Mouse (Mus musculus): ENCODE results near the gene Pdzd2. TPM values are rescaled to one million over a fixed set of nuclear protein-coding genes. Genes with fewer than 3 reads are reported as not detected.

The Pdzd2 gene
- polyA plus RNA-seq, 1 experiment = 1.3 TPM

DNA sequence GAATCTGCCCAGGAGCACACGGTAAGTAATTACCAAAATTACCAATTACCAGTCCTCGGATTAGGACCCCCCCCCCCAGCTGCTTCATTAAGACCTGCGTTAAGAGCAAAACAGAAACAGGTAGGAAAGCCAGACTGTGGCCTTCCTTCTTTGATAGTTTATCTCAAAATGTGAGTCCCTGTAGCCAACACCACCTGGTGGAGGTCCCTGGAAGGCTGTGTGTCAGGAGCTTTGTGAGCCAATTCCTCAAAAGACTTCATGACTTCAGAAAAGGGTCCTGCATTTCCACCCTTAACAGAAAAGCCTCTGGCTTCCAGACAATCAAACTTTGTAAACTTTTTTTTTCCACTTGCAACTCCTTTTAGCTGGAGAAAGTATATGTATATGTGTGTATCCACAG lies 188.8 kb downstream of the Pdzd2 start:
- 57% methylated on average over 3 of the region's 3 CpGs for WGBS
- DNase-seq (ENCODE audit: low read depth, low spot score) = no peak

DNA sequence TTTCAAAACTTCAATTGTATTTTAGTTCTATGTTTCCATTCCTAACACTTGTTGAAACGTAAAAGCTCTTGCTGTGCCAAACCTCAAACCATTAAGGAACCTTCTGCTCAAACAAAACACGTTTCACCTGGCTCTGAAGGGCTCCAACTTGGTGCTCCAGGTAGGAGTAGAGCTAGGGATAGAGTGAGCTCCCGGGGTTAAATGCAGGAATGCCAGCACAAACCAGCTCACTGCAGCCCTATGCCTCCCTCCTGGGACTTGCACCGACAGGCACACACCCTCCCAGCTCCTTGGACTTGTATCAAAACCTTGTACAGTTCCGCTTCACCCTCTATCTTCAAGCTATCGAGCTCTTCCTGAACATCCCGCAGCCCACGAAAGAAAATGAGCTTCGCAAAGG lies 189.3 kb downstream of the Pdzd2 start:
- DNase-seq (ENCODE audit: low read depth, low spot score) = no peak
- 47% methylated on average over 9 of the region's 9 CpGs for WGBS

DNA sequence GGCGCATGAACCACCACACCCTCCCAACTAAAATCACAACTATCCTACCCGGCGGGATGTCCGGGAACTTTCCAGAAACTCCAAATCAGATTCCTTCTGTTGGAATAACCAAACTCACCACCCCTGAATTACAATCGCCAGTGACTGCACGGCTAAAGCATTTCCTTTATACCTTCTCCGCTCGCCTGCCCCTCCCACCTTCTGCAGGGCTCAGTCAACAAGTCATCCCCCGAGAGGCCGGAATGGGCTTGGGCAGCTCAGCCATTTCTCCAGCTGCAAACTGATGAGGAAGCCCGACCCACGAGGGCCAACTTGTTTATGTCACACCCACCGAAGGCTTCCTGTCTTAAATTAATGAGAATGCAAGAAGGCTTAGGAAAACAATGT lies 189.8 kb downstream of the Pdzd2 start:
- DNase-seq (ENCODE audit: low read depth, low spot score) = no peak
- WGBS = 2% methylated on average over 13 of the region's 13 CpGs

DNA sequence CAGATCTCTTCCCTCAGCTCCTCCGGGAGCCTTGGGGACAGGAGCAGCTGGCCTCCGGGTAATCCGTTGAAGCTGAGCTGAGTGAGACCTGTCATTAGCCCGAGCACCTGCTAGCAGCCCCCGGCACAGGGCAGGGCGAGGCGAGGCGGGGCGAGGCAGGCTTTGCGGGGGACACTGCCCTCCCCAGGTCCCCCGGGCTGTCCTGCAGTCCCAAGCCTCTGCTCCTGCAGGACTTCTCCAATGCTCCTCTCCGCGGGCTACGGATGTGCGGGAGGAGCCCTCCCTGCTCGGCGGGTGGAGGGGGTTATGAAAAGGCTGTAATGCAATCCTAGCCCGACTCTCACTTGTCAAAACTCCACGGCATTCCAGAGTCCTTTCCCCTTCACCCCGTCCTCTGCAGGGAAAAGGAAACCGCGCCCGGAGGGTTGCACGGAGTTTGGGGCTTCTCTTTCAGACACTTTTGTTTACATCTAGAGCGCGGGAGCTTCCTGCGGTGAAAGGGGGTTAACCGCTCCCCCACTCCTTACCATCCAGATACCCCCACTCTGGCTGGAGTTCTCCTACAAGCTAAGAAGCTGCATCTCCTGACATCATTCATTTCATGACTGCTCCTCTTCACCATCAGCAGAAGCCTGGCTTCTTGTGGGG lies 190.3 kb downstream of the Pdzd2 start:
- 1% methylated on average over 28 of the region's 28 CpGs for WGBS
- no peak for DNase-seq (ENCODE audit: low read depth, low spot score)

DNA sequence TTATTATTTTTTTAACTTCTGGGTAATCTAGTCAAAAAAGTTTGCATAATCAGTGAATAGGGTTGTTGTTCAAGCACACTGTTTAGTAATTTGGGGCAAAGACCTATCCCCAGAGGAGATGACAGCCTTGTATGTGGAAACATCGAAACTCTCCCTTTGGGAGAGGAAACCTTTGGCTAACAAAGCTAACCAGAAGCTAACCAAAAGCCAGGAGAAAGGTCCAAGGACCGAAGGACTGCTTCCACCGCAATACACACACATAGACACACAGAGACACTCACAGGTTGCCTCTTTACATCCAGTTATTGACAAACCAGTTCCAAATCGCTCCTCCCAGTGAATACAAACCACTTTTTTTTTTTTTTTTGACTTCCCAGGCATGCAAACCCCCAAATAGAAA lies 191.0 kb downstream of the Pdzd2 start:
- DNase-seq (ENCODE audit: low read depth, low spot score) = no peak
- WGBS = 31% methylated on average over 4 of the region's 4 CpGs

DNA sequence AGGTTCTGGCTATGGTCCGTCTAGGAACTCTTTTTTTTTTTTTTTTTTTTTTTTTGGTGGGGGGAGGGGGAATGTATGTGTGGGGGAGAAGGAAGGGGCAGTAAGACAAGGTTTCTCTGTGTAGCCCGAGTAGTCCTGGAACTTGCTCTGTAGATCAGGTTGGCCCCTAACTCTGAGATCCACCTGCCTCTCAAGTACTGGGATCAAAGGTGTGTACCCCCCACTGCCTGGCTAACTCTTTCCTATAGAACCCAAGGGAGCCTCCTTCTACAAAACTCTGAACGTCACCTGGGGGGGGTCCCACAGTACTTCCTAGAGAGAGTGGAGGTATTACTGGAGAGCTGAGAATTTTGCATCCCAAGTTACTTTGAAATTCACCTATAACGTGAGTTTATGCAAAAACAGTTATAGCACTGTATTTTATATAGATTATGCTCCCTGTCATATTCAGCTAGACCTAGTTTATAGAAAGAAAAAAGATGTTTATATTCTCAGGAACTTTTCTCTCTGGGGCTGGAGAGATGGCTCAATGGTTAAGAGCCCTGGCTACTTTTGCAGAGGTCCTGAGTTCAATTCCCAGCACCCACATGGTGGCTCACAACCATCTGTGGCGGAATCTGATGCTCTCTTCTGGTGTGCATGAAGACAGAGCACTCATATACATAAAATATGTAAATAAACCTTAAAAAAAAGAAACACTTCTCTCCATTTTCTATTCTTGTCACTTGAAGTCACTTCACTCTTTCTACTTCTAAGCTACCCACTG lies 191.9 kb downstream of the Pdzd2 start:
- 91% methylated on average over 5 of the region's 5 CpGs for WGBS
- no peak for DNase-seq (ENCODE audit: low read depth, low spot score)

DNA sequence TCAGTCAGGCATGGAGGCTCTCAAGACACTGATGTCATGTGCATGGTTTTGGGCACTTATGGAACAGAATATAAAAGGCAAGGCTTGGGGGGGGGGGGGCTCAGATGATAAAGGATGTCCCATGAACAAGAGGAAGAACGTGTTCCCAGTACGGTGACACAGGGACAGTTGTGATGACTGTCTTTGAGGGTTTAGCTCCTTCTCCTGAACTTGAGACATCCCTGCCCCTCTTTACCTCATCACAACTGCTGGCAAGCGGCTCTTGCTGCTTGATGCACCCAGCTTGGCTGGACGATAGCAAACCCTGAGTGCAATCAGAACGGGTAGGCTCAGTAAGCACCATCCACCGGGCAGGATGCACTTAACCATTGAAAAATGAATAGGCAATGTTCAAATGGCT lies 192.9 kb downstream of the Pdzd2 start:
- WGBS = 82% methylated on average over 6 of the region's 6 CpGs
- no peak for DNase-seq (ENCODE audit: low read depth, low spot score)

DNA sequence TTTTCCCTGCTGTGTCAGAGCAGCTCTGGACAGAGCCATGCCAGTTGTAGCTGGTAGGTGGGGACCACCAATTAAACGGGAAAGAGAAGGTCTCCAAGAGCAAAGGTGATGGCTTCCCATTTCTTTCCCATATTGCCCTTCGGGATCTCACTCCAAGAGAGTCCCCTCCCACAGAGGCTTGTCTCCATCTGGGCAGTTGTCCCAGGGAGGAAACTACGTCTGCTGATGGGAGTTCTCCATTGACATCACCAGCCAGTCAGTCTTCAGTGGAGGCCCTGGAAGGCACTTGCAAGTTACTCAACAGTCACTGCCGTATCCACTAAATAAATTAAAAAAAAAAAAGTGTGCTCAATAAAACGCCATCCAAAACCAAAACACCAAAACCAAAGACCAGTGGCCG lies 194.1 kb downstream of the Pdzd2 start:
- 48% methylated on average over 6 of the region's 6 CpGs for WGBS
- DNase-seq (ENCODE audit: low read depth, low spot score) = no peak

DNA sequence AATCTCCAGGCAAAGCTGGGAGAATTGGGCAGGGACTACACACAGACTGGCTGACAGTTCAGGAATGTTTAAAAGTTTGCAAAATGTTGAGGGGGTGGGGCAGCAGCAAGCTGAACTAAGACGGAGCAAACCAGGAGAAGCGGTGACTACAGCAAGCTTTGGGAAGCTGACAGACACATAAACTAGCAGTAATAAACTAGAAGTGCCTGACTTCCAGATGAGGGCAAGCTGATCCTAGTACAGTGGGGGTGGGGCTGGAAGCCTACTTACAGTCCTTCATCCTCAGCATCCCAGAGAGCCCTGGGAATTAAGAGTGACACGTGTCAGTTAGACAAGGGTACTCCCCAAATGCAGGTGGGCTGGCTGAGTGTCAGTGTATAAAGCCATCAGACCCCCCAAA lies 194.5 kb downstream of the Pdzd2 start:
- 25% methylated on average over 3 of the region's 3 CpGs for WGBS
- no peak for DNase-seq (ENCODE audit: low read depth, low spot score)

DNA sequence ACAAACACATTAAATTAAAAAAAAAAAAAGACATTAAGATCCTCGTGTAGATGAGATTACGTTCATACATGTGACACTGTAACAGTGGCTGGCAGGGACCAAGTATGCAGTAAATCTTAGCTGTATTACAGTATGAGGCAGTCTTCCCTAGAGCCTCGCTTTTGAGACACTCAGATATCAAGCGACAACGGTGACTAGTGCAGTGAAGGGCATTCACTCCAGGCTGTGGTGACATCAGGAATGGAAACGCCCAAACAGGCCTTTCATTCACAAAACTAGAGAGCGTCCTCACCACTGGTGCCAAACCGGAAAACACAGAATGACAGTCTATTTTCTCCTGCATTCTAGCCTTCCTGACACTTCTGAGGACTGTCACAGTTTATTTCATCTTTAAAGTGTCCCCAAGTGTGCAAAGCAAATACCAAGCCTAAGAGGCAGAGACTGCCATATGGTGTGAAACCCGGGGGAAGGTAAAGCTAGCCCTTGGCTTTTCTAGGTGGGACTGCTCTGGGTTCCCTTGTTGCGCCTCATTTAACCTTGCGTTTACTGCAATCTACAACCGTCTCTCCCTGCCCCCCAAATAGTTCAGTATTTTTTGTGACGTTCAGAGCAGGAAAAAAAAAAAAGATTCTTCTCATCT lies 195.9 kb downstream of the Pdzd2 start:
- no peak for DNase-seq (ENCODE audit: low read depth, low spot score)
- 77% methylated on average over 13 of the region's 13 CpGs for WGBS

DNA sequence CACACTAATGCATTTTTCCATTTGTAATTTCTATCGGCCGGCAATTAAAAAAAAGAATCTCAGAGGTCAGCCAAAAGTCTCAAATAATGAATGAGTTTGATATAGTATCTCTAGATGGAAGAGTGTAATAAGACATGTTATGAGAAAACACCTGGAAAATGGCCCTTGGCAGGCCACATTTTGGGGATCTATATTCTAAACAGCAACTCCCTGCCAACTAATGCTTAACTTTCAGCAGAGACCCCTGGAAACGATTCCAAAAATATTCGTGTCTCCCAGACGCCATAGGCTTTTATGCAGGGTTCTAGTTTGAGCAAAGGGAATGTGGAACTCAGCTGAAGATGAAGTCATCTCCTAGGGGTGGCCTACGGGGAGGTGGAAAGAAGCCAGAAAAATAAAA lies 197.4 kb downstream of the Pdzd2 start:
- 77% methylated on average over 6 of the region's 6 CpGs for WGBS
- DNase-seq (ENCODE audit: low read depth, low spot score) = no peak

DNA sequence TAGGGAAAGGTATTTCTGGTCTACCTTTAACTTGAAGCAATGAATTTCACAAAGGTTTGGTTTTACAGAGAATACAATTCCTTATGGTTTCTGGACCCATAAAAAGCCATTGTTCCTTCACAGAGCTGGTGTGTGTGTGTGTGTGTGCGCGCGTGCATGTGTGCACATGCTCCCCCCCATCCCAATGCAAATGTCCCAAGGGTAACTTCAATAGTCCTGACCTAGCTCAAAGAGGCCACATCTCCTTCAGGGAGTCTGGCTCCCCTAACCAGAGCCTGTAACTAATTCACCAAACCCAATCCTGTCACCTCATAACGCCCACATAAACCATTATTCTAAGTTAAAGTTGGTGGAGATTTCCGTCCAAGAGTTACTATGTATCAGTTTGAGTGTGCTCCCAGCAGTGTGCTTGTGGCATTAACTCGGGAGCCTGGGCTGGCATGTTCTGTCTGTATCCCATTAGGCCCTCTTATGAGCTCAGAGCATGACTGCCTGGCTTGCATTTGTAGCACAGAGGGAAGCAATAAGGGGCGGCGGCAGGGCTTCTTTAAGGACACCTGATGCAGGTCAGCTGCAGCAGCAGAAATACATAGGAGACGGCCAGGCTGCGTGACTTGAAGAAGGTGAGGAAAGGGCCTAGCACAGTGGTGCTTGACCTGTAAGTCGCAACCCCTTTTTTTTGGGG lies 200.0 kb downstream of the Pdzd2 start:
- DNase-seq (ENCODE audit: low read depth, low spot score) = no peak
- WGBS = 93% methylated on average over 11 of the region's 11 CpGs

DNA sequence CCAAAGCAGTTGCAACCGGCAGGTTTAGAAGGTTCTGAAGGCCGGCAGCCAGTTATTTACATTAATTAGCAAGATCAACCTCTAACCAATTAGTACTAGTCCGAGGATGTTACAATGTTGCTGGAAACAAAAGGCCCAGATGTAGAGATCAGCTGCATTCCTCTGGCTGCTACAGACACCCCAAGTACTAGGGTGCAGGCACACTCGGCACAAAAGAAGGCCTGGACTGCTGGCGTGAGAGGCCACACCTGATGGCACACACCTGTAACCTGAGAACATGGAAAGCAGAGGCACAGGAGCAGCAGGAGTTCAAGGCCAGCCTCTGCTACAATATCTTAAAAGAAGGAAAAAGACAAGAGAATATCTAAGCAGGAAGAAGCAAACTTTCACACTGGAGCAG lies 206.5 kb downstream of the Pdzd2 start:
- no peak for DNase-seq (ENCODE audit: low read depth, low spot score)
- WGBS = 76% methylated on average over 5 of the region's 5 CpGs

DNA sequence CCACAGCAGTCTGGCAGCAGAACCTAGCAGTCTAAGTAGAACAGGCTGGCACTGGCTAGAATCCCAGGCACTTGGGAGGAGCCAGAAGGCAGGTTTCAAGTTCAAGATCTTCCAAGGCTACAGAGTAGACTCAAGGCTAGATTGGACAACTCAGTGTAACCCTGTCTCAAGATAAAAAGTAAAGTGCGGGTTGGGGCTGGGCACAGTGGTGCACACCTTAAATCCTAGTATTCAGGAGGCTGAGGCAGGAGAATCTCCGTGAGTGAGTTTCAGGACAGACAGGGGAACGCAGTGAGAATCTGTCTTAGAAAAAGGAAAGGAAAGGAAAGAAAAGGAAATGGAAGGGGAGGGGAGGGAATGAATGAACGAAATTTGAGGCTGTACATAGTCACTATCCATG lies 207.2 kb downstream of the Pdzd2 start:
- DNase-seq (ENCODE audit: low read depth, low spot score) = no peak
- 90% methylated on average over 4 of the region's 4 CpGs for WGBS

DNA sequence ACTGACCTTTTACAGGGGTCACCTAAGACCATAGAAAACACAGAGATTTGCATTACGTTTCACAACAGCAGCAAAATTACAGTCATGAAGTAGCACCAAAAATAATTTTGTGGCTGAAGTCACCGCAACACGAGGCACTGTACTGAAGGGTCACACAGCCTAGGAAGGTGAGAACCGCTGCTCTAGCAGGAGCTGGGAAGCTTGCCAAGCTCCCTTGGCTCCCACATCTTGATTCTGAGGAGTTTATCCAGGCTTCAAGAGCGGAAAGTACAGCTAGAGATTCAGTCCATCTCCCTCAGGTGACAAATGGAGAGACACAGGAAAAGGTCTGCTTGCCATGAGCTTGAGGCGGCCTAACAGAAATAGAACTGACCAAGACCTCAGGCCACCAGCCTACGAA lies 216.9 kb downstream of the Pdzd2 start:
- no peak for DNase-seq (ENCODE audit: low read depth, low spot score)
- 77% methylated on average over 7 of the region's 7 CpGs for WGBS

DNA sequence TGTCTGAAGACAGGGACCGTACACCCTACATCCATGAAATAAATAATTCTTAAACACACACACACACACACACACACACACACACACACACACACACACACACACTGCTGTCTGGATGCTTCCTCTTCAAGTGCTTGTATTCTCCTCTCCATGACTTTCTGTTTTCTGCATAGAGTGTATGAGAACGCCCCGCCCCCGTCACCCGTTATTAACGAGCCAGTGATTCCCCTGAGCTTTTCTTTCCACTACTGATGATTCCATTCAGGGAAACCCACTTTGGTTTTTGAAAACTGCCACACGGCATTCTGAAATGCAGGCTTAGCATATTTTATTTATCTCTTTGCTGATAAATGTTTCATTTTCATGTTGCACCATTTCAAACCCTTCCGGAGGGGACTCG lies 219.4 kb downstream of the Pdzd2 start:
- 77% methylated on average over 9 of the region's 9 CpGs for WGBS
- DNase-seq (ENCODE audit: low read depth, low spot score) = no peak

DNA sequence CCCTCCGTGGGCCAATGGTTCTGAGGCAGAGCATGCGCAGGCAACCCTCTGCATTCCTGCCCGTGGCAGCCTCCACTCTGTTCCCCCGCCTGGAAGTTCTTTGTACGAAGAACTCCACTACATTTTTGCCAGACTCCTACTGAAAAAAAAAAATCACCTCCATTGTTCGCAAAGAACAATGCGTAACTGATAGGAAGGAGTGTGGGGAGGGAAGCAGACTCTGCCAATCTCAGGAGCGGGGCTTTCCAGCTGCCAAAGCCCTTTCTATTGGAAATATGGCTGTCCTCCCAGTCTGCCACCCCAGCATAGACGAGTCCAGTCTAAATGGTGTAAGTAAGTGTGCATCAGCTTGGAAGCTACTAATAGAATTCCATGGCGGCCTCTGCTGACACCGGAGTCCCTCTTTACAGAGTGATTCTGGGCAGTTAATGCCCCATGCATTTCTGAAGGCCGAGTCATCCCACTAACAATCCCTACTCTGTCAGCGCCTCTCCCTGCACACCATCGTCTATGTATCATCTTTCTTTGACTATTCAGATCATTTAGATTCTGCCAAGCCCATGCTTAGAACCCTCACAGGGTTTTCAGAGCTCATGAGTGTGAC lies 221.3 kb downstream of the Pdzd2 start:
- 65% methylated on average over 14 of the region's 14 CpGs for WGBS
- no peak for DNase-seq (ENCODE audit: low read depth, low spot score)

DNA sequence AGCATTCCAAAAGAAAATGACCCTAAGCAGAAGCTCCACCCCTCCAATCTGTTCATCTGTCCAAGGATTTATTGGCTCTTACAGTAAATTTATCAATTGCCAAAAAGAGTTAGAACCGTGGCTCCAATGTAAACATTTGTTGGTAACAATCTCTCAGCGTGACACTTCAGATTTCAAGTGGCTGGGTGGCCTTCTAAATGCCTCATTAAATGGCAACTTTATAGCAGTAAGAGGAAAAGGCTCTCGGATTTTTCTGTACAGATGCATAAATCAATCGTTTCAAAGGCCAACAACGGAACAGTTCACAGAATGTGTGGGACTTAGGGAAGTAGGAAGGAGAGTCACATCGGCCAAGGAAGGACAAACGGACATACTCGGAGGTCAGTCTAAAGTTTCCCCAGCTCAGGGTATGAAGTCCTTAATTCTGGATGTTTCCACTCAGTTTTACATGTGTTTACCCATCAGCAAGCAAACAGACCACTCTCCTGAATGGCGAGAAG lies 222.4 kb downstream of the Pdzd2 start:
- WGBS = 27% methylated on average over 9 of the region's 9 CpGs
- no peak for DNase-seq (ENCODE audit: low read depth, low spot score)

DNA sequence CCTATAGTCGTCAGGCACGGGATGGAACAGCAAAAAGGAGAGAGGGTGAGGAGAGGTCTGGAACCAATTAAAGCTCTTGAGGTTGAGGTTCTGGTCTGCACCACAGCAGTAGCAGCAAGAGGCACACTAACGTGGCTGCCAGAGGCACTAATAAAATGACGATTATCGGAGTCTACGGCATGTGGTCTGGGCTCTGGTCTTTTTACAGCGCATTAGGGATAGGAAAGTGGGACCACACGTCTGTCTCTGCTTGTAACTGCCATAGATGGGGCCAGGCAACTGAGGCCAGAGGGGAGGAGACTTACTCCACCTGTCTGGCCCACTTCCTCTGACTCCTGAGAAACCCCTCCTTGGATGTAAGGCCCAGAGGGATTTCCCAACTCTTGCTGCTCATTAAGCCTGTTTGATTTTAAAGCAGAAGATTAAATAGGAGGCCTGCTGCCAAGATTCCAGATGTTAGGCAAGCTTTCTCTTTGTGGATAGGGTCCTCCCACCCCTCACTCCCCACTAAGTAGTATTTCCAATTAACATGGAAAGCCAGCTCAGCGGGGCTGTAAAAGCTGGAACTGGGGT lies 224.4 kb downstream of the Pdzd2 start:
- 75% methylated on average over 9 of the region's 9 CpGs for WGBS
- no peak for DNase-seq (ENCODE audit: low read depth, low spot score)

DNA sequence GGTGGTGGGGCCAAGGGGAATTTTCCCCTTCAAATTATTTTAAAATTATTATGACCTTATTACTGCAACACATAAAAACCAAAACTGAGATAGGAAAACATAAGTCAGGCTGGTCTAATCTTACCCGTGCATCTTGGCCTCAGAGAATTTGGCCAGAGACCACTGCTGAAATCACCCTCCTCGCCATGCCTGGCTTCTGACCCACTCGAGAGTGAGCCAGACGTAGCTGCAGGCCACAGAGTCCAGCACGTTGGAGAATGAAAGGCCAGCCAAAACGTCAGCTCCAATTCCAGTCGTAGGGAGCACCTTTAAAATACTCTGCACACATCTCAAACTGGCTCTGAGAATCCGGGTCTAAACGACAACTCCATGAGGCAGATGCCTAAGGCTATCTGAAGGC lies 226.2 kb downstream of the Pdzd2 start:
- WGBS = 72% methylated on average over 9 of the region's 9 CpGs
- DNase-seq (ENCODE audit: low read depth, low spot score) = no peak
